Mouse (Mus musculus) forebrain, embryonic 14.5 days (tissue): Measurements from ENCODE around the gene Brsk1. TPM values are rescaled to one million over a fixed set of nuclear protein-coding genes. Genes with fewer than 3 reads are reported as not detected.

ENCODE experiments used
- ATAC-seq: fragments of 200-750 bp; cut with Nextera tagmentation; 2 replicates; pipeline ENCODE4 v1.8.0; 2017; ENCODE audit warnings: mild to moderate bottlenecking, moderate library complexity
- DNase-seq: peaks from one replicate; pipeline ENCODE4 v3.0.0-alpha.2; 2015; ENCODE audit warnings: low spot score
- H3K27ac ChIP-seq: fragments of 300-500 bp; sonication (generic); 2 replicates; pipeline ENCODE4 v1.5.1; 2014; ENCODE audit warnings: low read depth, mild to moderate bottlenecking, control low read depth, low read length, moderate library complexity
- H3K27me3 ChIP-seq: fragments of 300-500 bp; sonication (generic); replicated peaks from 2 replicates; pipeline ENCODE4 v1.6.1; 2014; ENCODE audit warnings: low read length, control low read depth, mixed read lengths; ENCODE audit not compliant: control insufficient read depth, insufficient read depth
- H3K36me3 ChIP-seq: fragments of 300-500 bp; sonication (generic); 2 replicates; pipeline ENCODE4 v1.6.1; 2014; ENCODE audit warnings: low read length, control low read depth; ENCODE audit not compliant: control insufficient read depth, insufficient read depth
- H3K4me1 ChIP-seq: fragments of 300-500 bp; sonication (generic); 2 replicates; pipeline ENCODE4 v1.6.1; 2014; ENCODE audit warnings: antibody characterized with exemption, low read length, control low read depth; ENCODE audit not compliant: control insufficient read depth, insufficient read depth
- H3K4me2 ChIP-seq: fragments of 300-500 bp; sonication (generic); 2 replicates; pipeline ENCODE4 v1.6.1; 2014; ENCODE audit warnings: mild to moderate bottlenecking, control low read depth, low read length
- H3K4me3 ChIP-seq: fragments of 300-500 bp; sonication (generic); 2 replicates; pipeline ENCODE4 v1.5.1; 2014; ENCODE audit warnings: low read depth, low read length, control low read depth
- H3K9ac ChIP-seq: fragments of 300-500 bp; sonication (generic); 2 replicates; pipeline ENCODE4 v1.6.1; 2014; ENCODE audit warnings: mild to moderate bottlenecking, low read length, control low read depth, moderate library complexity
- H3K9me3 ChIP-seq: fragments of 300-500 bp; sonication (generic); replicated peaks from 2 replicates; pipeline ENCODE4 v1.6.1; 2016; ENCODE audit warnings: low read length, control low read depth, mixed read lengths; ENCODE audit not compliant: control insufficient read depth
- WGBS: fragments of 180-500 bp; shearing (Covaris S2); extraction: QIAGEN DNeasy Blood & Tissue Kit; methylation state at CpG from one replicate; pipeline ENCODE4 v1.1.7; 2014; 5-methylcytosine and 5-hydroxymethylcytosine counted together
- polyA plus RNA-seq: library from polyadenylated mRNA; unstranded; fragments of >200 nt; fragmentation: Nextera tagmentation; extraction: Ambion mirVana; gene quantifications from 2 replicates; pipeline ENCODE4 v1.2.1, GENCODE M21; 2014

Brsk1 gene
- polyA plus RNA-seq, result 7.9 and 8.0 TPM in 2 replicates

- Histone ChIP-seq H3K4me3 (peak within 1 kb of the TSS; percentile 97), H3K4me1 (peaks cover 6% of the 10 kb centered on the region), H3K9me3 (no peaks in the 10 kb centered on the region), H3K9ac (peak within 1 kb of the TSS; percentile 100), H3K36me3 (peaks cover 31% of the 10 kb centered on the region), H3K27ac (peak within 1 kb of the TSS; percentile 97), H3K27me3 (no peaks in the 10 kb centered on the region), H3K4me2 (peak within 1 kb of the TSS; percentile 77)
- peak; percentile 95 for DNase-seq
- under 1% methylated on average over 9 of the region's 18 CpGs for WGBS
- peak; percentile 93 for ATAC-seq
Measured at GRCm38 (mm10) chr7:4690387-4690786, at the start of gene Brsk1. TSS of gene Brsk1 (plus strand) at chr7:4690604.

- H3K27me3 ChIP-seq, result no peaks in the 10 kb centered on the region
- no peak overlapping the region for H3K27ac ChIP-seq
- no peaks in the 10 kb centered on the region for H3K9me3 ChIP-seq
- no peak overlapping the region for H3K4me2 ChIP-seq
- H3K9ac ChIP-seq, result no peak overlapping the region
- 79% methylated on average over 11 of the region's 11 CpGs for WGBS
- H3K4me1 ChIP-seq, result no peaks in the 10 kb centered on the region
- DNase-seq, result no peak
- H3K4me3 ChIP-seq, result no peak overlapping the region
- ATAC-seq, result no peak
- H3K36me3 ChIP-seq, result peaks cover 89% of the 10 kb centered on the region
Measured at GRCm38 (mm10) chr7:4641155-4641554, 49.2 kb upstream of the Brsk1 start.

- Histone ChIP-seq H3K36me3 (peaks cover 88% of the 10 kb centered on the region), H3K27ac (no peak overlapping the region), H3K4me2 (no peak overlapping the region), H3K4me3 (no peak overlapping the region), H3K9ac (no peak overlapping the region), H3K9me3 (no peaks in the 10 kb centered on the region), H3K4me1 (no peaks in the 10 kb centered on the region), H3K27me3 (no peaks in the 10 kb centered on the region)
- DNase-seq, result no peak
- ATAC-seq, result no peak
- 96% methylated on average over 7 of the region's 7 CpGs for WGBS
Measured at GRCm38 (mm10) chr7:4641956-4642355, 48.4 kb upstream of the Brsk1 start.

- peaks cover 79% of the 10 kb centered on the region for H3K36me3 ChIP-seq
- H3K4me1 ChIP-seq, result no peaks in the 10 kb centered on the region
- ATAC-seq (no peak), DNase-seq (no peak)
- 96% methylated on average over 6 of the region's 6 CpGs for WGBS
- H3K27ac ChIP-seq, result no peak overlapping the region
- H3K4me3 ChIP-seq, result no peak overlapping the region
- no peak overlapping the region for H3K4me2 ChIP-seq
- no peak overlapping the region for H3K9ac ChIP-seq
- no peaks in the 10 kb centered on the region for H3K9me3 ChIP-seq
- no peaks in the 10 kb centered on the region for H3K27me3 ChIP-seq
Measured at GRCm38 (mm10) chr7:4643225-4643624, 47.2 kb upstream of the Brsk1 start.

GRCm38 (mm10) chr7:4646806-4647205 lies 43.6 kb upstream of the Brsk1 start:
- Histone ChIP-seq H3K27ac (no peak overlapping the region), H3K4me2 (no peak overlapping the region), H3K36me3 (peaks cover 53% of the 10 kb centered on the region), H3K4me3 (no peak overlapping the region), H3K9ac (no peak overlapping the region), H3K4me1 (no peaks in the 10 kb centered on the region), H3K9me3 (no peaks in the 10 kb centered on the region), H3K27me3 (no peaks in the 10 kb centered on the region)
- 89% methylated on average over 3 of the region's 3 CpGs for WGBS
- ATAC-seq (no peak), DNase-seq (no peak)

- Histone ChIP-seq H3K9me3 (no peaks in the 10 kb centered on the region), H3K4me3 (no peak overlapping the region), H3K4me2 (no peak overlapping the region), H3K9ac (no peak overlapping the region), H3K27ac (no peak overlapping the region), H3K27me3 (no peaks in the 10 kb centered on the region), H3K4me1 (no peaks in the 10 kb centered on the region), H3K36me3 (peaks cover 49% of the 10 kb centered on the region)
- WGBS, result 89% methylated on average over 6 of the region's 6 CpGs
- no peak for DNase-seq
- ATAC-seq, result no peak
Measured at GRCm38 (mm10) chr7:4647291-4647690, 43.1 kb upstream of the Brsk1 start.

GRCm38 (mm10) chr7:4647992-4648391 lies 42.4 kb upstream of the Brsk1 start:
- no peak overlapping the region for H3K27ac ChIP-seq
- no peak for DNase-seq

GRCm38 (mm10) chr7:4651581-4651980 lies 38.8 kb upstream of the Brsk1 start:
- H3K27me3 ChIP-seq, result no peaks in the 10 kb centered on the region
- 89% methylated on average over 8 of the region's 8 CpGs for WGBS
- DNase-seq, result no peak
- no peaks in the 10 kb centered on the region for H3K9me3 ChIP-seq
- H3K4me1 ChIP-seq, result peaks cover 7% of the 10 kb centered on the region
- no peak for ATAC-seq
- H3K4me3 ChIP-seq, result no peak overlapping the region
- H3K27ac ChIP-seq, result no peak overlapping the region
- peaks cover 12% of the 10 kb centered on the region for H3K36me3 ChIP-seq
- no peak overlapping the region for H3K9ac ChIP-seq
- no peak overlapping the region for H3K4me2 ChIP-seq

More at GRCm38 (mm10) chr7:4647992-4648391, 42.4 kb upstream of the Brsk1 start:
- ATAC-seq, result no peak
- no peaks in the 10 kb centered on the region for H3K27me3 ChIP-seq
- H3K4me1 ChIP-seq, result no peaks in the 10 kb centered on the region
- peaks cover 43% of the 10 kb centered on the region for H3K36me3 ChIP-seq
- no peak overlapping the region for H3K9ac ChIP-seq
- H3K4me3 ChIP-seq, result no peak overlapping the region
- no peaks in the 10 kb centered on the region for H3K9me3 ChIP-seq
- H3K4me2 ChIP-seq, result no peak overlapping the region
- WGBS, result 87% methylated on average over 2 of the region's 2 CpGs

GRCm38 (mm10) chr7:4652726-4653125 lies 37.7 kb upstream of the Brsk1 start:
- peaks cover 10% of the 10 kb centered on the region; the same call in 1 of the 2 replicates for H3K36me3 ChIP-seq
- peaks cover 18% of the 10 kb centered on the region for H3K4me1 ChIP-seq
- ATAC-seq (no peak), DNase-seq (no peak)
- H3K9me3 ChIP-seq, result no peaks in the 10 kb centered on the region
- WGBS, result 97% methylated on average over 5 of the region's 5 CpGs
- H3K27ac ChIP-seq, result no peak overlapping the region
- no peak overlapping the region for H3K4me3 ChIP-seq
- H3K27me3 ChIP-seq, result no peaks in the 10 kb centered on the region
- H3K9ac ChIP-seq, result no peak overlapping the region
- no peak overlapping the region for H3K4me2 ChIP-seq
